Mouse (Mus musculus) erythroblast, embryonic 14.5 days (primary cell): ENCODE results near the gene 2310011J03Rik.

ENCODE experiments used
- GATA1 ChIP-seq: IDR thresholded peaks from 2 replicates; pipeline ENCODE4 v1.6.1; 2012; ENCODE audit warnings: low read length, inconsistent platforms, mixed read lengths
- TAL1 ChIP-seq: IDR thresholded peaks from 3 replicates; pipeline ENCODE4 v1.6.1; 2012; ENCODE audit warnings: low read length, inconsistent platforms, mixed read lengths

- TF ChIP-seq TAL1 (no peak), GATA1 (no peak)
Observed at GRCm38 (mm10) chr10:80294788-80295303, 25.5 kb downstream of the 2310011J03Rik start.
